Mouse (Mus musculus) megakaryocyte, embryonic 14.5 days (primary cell): ENCODE results near the gene Thg1l.

Source experiments
- FLI1 ChIP-seq: IDR thresholded peaks from 2 replicates; pipeline ENCODE4 v1.6.1; 2012; ENCODE audit warnings: low read length, inconsistent platforms, mixed read lengths
- GATA1 ChIP-seq: IDR thresholded peaks from 3 replicates; pipeline ENCODE4 v1.6.1; 2012; ENCODE audit warnings: mixed read lengths, low read length, inconsistent platforms, borderline replicate concordance

DNA sequence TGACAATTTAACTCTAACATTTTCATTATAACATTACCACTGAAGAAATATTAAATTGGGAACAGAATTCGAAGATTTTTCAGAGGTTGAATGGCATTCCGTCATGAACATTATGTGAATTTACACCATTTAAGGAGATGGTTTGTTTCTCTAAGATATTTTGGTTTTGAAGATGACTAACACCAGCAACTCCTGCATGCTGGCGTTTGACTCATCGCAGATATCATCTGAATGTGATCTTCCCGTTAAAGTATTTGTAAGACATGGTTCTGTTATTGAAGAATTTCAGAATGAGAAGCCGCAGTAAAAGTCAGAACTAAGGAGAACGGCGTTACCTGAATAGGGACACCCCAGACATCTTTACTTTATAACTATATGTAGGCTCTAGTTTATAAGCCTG is 19.2 kb upstream of the Thg1l start:
- no peak for TF ChIP-seq GATA1
- no peak for TF ChIP-seq FLI1
